Mouse (Mus musculus) ES-Bruce4 (cell line): ENCODE measurements around the gene Slc25a12.

Experiments
- CTCF ChIP-seq: IDR thresholded peaks from one replicate; pipeline ENCODE4 v1.8.1; 2011; ENCODE audit warnings: low read depth, low read length
- EP300 ChIP-seq: IDR thresholded peaks from 2 replicates; pipeline ENCODE4 v1.6.1; 2011; ENCODE audit warnings: low read depth, low read length; ENCODE audit not compliant: insufficient read depth
- POLR2A ChIP-seq: IDR thresholded peaks from one replicate; pipeline ENCODE4 v1.8.1; 2011; ENCODE audit warnings: low read length; ENCODE audit not compliant: insufficient read depth

DNA sequence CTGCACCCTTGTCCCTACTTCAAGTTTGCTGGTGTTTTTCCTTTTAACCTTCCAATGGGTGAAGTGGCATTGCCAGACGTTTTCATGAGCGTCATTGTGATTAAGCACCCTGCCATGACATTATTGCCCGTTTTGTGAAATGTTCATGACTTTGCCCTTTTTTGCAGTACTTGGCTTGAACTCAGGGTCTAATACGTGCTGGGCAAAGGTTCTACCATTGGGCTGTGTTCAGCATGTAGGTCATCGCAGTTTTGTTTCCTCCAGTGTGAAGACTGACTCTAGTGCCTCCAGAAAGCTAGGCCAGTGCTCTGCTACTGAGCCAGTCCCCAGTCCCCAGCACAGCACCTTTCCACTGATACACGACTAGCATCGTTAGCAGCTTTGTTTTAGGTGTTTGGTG is 111.0 kb downstream of the Slc25a12 start:
- TF ChIP-seq CTCF: no peak
- TF ChIP-seq EP300: no peak
- TF ChIP-seq POLR2A: no peak
